Mouse (Mus musculus): Measurements from ENCODE around the gene Gad1. TPM values are rescaled to one million over a fixed set of nuclear protein-coding genes. Genes with fewer than 3 reads are reported as not detected.

Gad1 gene
- total RNA-seq, 2 experiments from 2014 or later = 346 to 377 TPM

GRCm38 (mm10) chr2:70628397-70628796 lies 75.5 kb downstream of the Gad1 start:
- no peak for DNase-seq

GRCm38 (mm10) chr2:70629339-70629761 lies 76.5 kb downstream of the Gad1 start:
- DNase-seq = peak in 1 of 2 experiments; percentile 7

- DNase-seq = no peak
These were observed 77.0 kb downstream of the Gad1 start for GRCm38 (mm10) chr2:70629921-70630320.

- DNase-seq = no peak
These were observed 78.4 kb downstream of the Gad1 start for GRCm38 (mm10) chr2:70631321-70631720.

GRCm38 (mm10) chr2:70632412-70632811 lies 79.5 kb downstream of the Gad1 start:
- no peak for DNase-seq

GRCm38 (mm10) chr2:70634028-70634690 lies 81.3 kb downstream of the Gad1 start:
- no peak for DNase-seq

GRCm38 (mm10) chr2:70640968-70641367 lies 88.1 kb downstream of the Gad1 start:
- DNase-seq = no peak

- no peak for DNase-seq
These were observed 90.2 kb downstream of the Gad1 start for GRCm38 (mm10) chr2:70642971-70643565.

- DNase-seq = no peak
These were observed 92.5 kb downstream of the Gad1 start for GRCm38 (mm10) chr2:70645266-70645780.

GRCm38 (mm10) chr2:70647681-70648080 lies 94.8 kb downstream of the Gad1 start:
- DNase-seq = no peak

- DNase-seq = no peak
These were observed 95.4 kb downstream of the Gad1 start for GRCm38 (mm10) chr2:70648271-70648670.

- DNase-seq = no peak
These were observed 96.6 kb downstream of the Gad1 start for GRCm38 (mm10) chr2:70649471-70649870.

Other genes with a start within 250 kb of the Gad1 start
- gene Sp5, start 78.1 kb upstream of the Gad1 start, total RNA-seq (2021) = under 1 TPM in 1 of 2 experiments, not detected in 1; 0.30 TPM
- gene Erich2, start 44.3 kb upstream of the Gad1 start, total RNA-seq (2021) = 1 to 10 TPM in 1 of 2 experiments, under 1 TPM in 1; 0.88 to 1.0 TPM
- 100 to 1,000 TPM; 104 to 108 TPM for gene Gorasp2, start 108.5 kb downstream of the Gad1 start, total RNA-seq (2021)
- not detected for gene Gm26558, start 109.0 kb downstream of the Gad1 start, total RNA-seq (2021)

All from layer of hippocampus, postnatal 36 days (tissue).